Mouse (Mus musculus) thymus, postnatal 4 days (tissue): ENCODE measurements around the gene Ccdc174.
"Not testable (repeated sequence)": the region's sequence is repeated elsewhere in the genome, so short reads cannot be mapped to it uniquely, and the experiment has no call there.

Source experiments
- DNase-seq: peaks from one replicate; pipeline ENCODE4 v3.0.0; 2021

Ccdc174 gene

DNA sequence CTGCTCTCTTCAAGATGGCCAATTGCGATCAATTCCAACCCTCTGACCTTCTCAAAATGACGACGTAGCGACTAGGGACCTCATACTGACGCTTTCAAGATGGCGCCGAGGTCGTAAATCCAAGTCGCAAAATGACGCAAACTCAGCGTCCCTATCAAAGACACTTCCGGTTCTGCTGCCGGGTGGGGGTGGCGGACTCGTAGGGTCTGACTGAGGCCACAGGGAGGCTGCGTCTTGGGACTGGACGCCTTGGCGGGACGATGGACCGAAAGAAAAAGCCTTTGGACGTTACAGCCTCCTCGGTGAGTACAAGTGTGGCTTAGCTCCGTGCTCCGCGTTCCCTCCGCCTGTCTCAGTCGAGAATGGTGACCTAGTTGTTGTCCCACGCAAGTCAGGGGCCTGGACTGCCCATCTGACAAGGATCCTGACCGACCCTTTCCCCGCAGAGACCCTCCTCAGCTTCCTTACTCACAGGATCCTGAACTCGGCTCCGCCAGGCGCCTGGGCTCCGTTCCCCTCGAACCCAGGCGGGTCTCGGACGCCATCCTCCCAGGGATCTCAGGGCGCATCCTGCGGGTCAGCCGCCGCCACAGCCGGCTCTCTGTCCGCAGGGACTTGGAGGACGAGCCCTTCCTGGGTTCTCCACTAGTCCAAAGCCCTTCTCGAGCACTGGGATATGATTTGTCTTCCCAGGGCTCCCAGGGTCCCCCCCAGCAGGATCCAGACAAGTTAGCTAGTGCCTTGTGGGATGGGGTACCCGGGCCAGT is at the start of gene Ccdc174:
Gene Ccdc174 (plus strand): TSS at position 169 of the 767 bp plus-strand sequence.
- DNase-seq: peak; percentile 88

DNA sequence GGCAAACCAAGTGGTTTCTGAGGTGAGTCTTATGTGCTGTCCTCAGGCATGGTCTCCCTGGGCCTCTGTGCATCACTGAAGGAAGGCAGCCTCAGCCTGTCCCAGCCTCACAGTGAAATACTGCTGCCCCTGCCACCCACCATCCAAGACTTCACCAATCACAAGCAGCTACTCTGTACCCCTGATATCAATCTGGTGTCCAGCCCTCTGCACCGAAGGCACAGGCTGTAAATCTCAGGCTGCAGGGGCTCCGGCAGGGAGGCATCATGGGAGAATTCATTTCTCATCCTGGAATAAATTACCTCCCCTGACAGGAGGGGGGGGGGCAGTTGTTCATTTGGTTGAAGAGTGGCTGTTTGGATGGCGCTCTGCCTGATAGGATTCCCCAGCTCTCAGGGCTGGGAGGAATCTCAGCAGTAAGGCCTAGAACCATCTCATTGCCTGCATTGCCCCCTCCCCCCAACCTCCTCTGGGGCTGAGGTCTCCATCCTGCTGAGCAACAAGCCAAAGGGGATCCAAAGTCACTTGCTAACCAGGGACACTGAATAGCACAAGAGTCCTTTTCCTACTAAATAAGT is 44.9 kb upstream of the Ccdc174 start:
- no peak for DNase-seq

DNA sequence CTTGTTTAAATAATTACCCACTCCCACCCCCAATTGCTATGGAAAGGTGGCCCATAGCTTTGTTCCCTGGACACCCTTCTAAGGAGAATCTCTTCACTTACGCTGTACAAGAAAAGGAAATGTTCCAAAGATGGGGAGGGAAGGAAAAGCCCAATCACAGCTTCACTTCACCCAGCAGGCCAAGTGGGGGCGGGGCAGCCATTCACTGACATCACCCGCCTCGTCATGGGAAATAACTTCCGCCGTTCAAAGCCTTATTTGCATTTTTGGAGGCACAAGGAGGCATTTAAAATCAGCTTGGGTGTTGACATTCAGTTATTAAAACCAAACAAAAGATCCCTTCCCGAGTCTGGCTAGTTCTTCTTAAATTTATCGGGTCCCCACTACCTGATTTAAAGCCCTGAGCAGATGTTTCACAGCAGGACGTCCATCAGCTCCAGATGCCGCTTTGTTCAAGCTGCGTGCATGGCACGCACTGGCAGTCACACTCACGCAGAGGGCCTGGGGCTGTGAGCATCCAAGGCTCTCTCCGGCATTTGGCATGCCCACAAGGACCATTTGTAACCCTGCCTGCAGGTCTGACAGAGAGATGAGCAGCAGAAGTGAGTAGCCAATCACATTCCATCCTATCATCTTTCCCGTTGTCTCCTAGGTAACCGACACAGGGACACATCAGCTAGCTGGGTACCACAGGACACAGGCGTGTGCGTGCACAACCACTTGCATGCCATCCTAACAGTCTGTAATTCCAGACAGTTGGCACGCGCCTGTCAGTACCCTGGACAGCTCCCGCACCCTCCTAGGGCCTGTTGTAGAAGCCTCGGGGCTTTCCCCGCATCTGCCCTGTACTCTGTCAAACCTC is 38.6 kb upstream of the Ccdc174 start:
- peak; percentile 77 for DNase-seq

DNA sequence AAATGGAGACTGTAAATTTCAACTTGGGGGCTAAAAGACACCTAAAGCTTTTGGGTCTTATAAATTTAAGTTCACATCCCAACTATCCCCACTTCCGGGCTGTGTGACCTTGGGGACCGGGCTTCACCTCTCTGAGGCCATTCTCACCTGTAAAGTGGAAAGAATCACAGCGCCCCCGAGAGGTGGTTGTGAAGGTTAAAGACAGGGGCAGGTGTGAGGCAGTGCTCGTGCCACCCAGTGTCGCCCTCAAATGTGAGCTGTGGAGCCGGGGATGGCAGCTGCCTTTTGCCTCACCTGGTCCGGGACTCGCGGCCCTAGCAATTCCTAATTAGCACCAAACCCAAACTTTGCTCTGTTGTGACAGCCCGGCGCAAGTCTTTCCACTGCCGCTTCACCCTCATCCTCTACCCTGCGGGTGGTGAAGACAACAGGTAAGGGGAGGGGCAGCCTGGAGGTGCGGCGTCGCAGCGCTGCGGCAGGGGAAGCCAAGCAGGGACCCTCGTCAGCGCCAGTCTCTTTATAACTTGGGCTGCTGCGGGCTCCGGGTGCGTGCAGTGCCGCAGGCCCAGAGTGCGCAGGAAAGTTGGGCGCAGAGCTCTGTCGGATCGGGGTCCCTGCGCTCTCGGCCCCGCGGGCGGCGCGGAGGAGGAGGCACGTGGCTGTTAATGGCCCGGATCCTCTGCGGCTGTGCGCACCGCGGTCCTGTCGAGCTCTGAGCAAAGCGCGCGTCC is 34.8 kb upstream of the Ccdc174 start:
- no peak for DNase-seq

DNA sequence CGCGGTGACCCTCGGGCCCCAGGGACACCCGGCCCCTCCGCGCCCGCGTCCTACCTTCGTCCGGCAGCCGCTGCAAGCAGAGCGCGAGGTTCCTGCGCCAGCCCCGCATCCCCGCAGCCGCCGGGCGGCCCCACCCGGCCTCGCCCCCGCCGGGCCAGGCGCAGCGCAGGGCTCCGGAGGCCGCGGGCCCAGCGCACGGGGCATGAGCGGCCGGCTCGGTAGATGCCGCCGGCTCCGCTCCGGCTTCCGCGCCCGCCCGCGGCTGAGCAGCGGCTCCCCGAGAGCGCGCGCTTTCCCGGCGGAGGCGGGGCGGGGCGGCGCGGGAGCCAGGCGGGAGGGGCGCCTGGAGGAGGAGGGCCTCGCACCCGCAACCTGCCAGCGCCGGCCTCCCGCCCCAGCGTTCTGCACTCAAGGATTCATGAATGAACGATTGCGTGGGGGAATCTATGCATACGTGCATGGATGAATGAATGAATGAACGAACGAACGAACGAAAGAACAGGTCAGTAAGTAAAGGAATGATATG is 34.2 kb upstream of the Ccdc174 start:
- peak; percentile 13 for DNase-seq

DNA sequence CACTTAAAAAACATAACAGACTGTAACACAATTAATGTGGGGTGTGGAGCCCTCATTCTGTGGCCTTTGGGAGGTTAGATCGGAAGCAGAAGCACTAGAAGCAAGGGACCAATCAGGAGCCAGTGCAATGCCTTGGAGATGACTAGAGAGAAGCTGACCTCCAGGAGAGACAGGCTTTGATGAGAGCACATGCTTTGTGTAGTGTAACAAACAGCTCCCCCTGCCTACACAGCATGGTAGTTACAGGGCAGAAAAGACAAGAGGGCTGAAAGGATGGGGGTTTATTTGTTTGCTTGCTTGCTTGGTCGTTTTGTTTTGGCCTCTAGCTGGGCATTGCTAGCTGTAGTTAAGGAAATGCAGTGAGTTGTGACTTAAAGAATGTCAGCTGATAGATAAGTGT is 25.3 kb upstream of the Ccdc174 start:
- peak; percentile 48 for DNase-seq

DNA sequence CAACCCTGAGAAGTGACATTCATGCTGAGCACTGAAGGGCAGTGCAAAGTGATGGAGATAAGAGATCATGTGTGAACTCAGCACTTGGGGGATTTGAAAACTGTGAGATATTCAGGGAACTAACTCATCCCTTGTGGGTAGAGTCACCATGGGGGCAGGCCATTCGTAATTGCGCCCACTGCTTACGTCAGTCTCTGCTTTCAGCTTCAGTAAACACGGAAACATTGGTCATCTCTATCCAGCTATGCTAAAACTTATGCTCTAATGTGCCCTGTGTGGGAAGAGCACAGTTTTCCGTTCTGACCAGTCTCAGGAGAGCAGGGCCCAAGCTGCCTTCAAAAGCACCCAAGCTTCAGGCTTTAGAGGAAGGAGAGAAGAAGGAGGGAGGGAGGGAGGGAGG is 19.5 kb upstream of the Ccdc174 start:
- DNase-seq: no peak

DNA sequence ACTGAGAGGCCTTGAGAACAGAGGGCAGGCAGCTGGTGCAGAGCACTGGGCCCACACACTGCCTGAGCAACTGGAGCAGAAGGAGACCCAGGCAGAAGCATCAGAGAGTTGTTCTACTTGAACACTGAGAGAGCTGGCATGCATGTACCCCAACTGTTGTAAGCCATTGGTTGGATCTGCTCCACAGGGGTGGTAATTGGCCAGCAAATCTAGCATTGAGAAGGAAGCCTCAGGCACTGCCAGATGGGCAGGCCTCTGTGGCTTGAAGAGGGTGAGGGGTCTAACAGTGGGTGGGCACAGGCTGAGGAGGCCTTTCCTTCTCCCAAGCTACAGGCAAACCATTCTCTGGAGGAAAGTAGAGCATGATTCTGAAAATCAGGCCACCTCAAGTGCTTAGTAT is 15.0 kb upstream of the Ccdc174 start:
- DNase-seq: no peak

DNA sequence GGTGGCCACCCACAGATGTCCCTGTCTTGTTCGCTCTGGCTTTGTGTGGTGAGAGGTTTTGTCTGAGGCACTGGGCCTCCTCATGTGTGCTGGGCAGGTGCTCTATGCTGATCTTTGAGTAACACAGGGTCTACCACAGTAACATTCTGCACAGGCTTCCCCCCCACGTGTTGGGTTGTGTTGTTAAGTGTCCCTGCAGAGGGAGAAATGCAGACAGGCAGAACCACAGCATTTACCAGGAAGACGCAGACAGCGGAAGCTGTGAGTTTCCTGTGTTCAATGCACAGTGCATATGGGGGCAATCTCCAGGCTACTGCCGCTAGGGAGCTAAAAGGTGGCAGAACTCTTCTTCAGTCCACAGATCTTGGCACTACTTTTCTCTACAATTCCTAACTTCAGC is 13.3 kb upstream of the Ccdc174 start:
- DNase-seq: peak; percentile 43

DNA sequence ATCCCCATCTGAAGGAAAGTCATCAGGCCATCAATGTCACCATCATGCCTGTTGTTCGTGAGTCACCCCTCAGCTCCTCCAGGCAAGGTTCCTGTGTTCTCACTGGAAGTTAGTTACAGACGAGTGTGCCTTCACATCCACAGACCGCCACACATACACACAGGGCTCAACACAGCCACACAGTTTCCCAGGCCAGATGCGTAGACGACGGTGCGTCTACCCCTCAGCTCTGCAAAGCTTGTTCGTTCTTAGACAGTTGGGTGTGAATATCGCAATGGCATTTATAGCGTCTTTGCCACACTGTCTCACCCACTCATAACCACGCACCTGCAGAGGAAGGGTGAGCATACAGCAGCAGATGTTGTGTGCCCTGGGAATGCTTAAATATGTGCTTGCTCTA is 12.3 kb upstream of the Ccdc174 start:
- peak; percentile 23 for DNase-seq

DNA sequence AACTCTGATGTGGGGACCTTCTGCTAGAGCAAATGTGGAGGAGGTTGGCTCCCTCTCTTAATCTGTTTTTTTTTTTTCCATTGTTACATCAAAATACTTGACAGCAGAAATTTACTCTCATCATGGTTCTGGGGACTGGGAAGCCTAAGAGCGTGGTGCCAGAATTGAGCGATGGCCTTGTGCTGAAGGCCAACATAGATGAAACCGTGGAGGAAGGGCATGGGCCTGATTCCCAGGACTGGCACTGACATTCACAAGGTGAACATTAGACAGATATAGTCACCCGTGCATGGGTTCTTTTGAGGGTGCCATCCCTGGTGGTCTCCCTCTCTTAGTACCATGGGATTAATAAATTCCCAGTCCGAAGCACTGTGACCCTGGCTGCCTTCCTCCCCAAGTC is 9.8 kb upstream of the Ccdc174 start:
- DNase-seq: no peak

DNA sequence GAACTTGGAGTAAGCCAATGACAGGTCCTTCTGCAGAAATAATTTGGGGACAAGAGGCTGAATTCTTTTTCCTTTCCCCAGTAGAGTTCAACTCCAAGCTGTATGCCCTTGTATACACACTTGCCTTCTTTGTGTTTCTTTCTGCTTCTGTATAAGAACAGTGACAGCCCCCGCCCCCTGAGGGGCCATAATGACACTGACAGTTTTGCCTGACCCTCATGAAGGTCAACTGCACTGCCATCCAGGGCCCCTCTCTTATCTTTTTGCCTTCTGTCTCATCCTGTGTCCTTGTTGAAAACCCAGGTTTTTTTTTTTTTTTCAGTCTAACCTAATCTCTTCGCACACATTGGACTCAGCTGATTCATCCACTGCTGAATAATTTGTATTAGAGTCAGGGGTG is 5.1 kb upstream of the Ccdc174 start:
- DNase-seq: no peak

DNA sequence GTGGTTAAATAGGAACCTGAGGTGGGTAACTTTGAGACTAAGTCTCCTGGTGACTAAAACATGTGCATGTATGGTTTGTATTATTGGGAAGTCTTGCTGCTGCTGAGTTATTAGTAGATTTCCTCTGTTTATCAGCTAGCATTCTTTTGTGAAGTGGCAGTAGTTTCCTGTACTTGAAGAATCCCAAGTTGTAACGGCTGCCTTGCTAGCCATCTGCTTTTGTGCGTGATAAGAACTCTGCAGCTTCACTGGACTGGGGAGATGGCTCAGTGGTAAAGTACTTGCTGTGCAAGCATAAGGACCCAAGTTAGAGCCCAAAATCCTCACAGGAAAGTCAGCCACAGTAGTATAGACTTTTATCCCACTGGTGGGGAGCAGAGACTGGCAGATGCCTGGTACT is 6.0 kb downstream of the Ccdc174 start:
- DNase-seq: no peak

DNA sequence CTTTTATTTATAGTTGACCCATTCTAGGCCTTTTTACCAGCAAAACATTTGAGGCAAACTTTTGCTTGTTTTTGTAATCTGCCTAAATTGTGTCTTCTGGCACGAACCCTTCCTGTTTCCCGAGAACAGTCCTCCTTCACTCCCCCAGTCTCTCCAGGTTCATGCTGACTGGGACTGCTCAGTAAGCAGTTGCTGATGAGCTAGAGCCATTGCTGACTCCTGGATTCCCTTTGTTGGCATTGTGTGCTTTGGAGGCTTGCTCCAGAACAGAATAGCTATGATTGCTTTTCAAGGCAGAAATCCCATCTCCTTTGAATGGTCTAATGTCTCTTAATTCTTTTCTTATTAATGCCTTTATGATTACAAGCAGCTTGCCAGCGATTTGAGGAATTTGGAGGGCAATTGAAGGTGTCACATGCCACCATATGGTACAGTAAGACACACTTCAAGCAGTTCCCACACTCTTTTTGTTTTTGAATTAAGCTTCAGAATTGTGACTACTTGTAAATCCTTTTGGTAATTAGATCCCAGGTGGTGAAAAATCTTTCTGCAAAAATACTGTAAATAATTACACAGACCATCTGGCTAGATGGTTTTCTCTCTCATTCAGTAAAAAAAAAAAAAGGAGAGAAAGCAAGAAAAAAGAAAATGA is 11.5 kb downstream of the Ccdc174 start:
- DNase-seq: no peak

DNA sequence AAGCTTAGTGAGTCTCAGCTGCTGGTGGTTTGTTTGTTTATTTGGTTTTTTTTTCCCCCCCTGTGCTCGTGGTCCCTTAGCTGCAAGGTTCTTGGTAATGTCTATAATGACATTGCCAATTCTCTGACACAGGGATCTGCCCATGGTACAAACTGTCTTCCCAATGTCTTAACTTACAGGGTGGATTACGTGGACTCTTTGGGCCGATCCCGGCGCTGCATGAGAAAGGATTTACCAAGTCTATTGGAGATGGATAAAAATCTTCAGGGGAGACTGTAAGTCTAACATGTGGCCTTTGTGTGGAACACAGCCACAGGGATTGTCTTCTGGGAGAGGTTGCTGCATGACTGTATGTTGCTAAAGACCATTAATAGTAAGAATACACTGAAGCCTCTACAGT is 12.8 kb downstream of the Ccdc174 start:
- DNase-seq: no peak

DNA sequence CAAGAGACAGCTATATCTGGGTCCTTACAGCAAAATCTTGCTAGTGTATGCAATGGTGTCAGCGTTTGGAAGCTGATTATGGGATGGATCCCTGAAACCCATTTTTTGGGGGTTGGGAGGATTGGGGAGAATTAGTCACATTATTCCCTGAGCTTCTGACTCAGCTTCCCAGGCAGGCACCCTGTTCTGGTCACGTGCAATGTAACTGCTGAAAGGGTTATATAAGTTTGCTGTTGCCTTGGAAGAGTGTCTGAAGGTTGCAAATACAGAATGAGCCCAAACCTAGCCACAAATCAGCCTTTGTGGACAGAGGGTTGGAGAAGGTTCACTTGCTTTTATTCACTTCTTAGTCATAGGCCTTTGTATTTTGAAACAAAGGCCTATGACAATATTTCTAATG is 13.9 kb downstream of the Ccdc174 start:
- no peak for DNase-seq

DNA sequence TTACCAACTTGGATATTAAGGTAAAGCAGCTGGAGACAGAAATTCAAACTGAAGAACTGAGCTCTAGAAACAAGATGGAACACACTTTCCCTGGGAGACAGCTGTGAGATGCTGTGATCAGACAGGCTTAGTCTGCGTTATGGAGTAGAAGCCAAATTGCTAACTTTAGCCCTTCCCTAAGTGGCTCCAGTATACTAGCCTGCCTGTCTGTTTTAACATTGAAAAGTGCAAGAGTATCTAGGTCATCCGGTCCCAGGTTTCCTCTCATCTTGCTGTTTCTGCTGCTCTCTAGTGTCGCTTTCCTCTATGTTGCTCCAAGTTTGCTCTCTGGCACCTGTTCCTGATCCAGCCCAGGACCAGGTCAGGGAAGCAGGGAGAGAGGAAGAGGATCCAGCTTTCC is 18.9 kb downstream of the Ccdc174 start:
- DNase-seq: no peak

DNA sequence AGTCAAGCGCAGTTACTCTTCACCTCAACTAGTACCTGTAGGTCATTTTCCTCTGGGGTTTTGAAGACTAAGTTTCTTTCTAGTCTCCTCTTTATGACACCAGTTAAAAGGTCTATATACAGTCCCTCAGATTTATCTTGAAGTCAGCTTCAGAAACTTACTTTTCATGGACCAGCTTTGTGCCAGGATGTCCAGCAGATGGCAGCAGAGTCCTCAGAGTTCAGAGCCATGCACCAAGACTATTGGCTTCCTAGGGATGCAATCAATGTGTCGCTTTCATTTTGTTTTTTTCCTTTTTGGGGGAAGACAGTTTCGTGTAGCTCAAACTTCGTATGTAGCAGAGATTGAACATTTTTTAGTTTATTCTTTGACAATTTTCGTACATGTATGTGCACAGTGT is 23.7 kb downstream of the Ccdc174 start:
- peak; percentile 84 for DNase-seq

DNA sequence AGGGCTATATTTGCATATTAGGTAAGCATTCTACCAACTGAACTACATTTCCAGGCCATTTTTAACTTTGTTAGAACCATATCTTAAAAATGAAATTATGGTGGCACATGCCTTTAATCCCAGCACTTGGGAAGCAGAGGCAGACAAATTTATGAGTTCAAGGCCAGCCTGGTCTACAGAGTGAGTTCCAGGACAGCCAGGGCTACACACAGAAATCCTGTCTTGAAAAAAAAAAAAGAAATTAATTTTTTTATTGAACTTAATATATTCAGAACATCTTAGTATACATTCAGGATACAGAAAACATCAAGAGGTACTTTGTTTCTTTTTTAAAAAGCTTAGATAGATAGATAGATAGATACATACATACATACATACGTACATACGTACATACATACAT is 24.7 kb downstream of the Ccdc174 start, which contains the start of gene 4930590J08Rik:
Gene 4930590J08Rik (plus strand): TSS at position 301 of the 400 bp plus-strand sequence.
- DNase-seq: not testable (repeated sequence)

DNA sequence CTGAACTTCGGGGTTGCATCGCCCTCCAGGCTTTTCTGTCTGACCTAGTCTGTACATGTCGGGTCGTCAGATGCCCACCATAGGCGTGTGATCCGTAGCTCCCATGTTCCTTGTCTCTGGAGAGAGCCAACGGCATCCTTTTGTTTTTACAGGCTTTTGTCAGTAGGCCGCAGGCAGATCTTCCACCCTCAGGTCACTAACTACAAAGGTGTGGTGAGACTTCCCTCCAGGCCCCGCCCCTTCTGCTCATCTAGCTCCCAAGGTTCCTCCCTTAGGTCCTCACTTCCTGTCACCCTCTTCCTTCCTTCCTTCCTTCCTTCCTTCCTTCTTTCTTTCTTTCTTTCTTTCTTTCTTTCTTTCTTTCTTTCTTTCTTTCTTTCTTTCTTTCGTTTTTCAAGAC is 36.2 kb downstream of the Ccdc174 start:
- no peak for DNase-seq

DNA sequence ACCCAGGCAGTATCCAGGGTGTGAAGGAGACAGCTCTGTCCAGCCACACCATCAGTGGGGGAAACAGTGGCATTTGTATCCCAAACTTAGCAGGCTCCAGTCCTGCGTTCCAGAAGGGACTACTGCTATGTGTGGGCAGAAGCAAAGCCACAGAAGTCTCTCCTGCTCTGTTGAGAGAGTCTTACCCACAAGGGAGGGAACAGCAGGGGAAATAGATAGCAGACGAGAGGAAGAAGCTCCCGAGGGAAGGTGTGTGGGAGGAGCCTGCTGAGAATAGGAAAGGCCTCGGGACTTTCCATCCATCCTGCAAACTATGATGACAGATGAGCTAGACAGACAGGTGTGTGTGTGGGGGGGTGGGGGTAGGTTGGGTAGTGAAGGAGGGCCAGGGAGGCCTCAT is 39.4 kb downstream of the Ccdc174 start:
- no peak for DNase-seq

DNA sequence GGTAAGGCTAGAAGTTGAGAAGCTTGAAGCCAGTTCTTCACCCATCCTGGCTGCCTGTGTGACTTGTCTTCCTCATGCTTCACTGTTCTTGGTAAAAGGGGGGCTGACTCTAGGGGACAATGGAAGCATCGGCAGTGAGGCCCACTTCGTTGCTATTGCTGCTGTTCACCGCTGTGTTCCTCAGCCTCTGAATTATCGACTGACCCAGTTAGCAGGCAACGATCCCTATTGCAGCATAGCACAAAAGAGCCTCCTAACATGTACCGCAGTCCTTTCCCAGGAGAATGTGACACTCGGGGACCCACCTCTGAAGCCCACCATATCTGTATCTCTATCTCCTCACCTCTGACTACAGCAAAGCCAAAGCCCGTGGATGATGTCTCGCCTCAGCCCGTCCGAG is 39.9 kb downstream of the Ccdc174 start:
- DNase-seq: no peak
